Mouse (Mus musculus) midbrain, postnatal 0 days (tissue): ENCODE results near the gene Tcap. TPM values are rescaled to one million over a fixed set of nuclear protein-coding genes. Genes with fewer than 3 reads are reported as not detected.

Experiments
- ATAC-seq: fragments of 200-750 bp; cut with Nextera tagmentation; 2 replicates; pipeline ENCODE4 v1.8.0; 2017; ENCODE audit warnings: moderate number of reproducible peaks, mild to moderate bottlenecking, moderate TSS enrichment, moderate library complexity; ENCODE audit not compliant: low FRiP score
- DNase-seq: peaks from one replicate; pipeline ENCODE4 v3.0.0-alpha.2; 2015; ENCODE audit warnings: low spot score
- H3K27ac ChIP-seq: fragments of 300-500 bp; sonication (generic); 2 replicates; pipeline ENCODE4 v1.5.1; 2014; ENCODE audit warnings: low read depth, mild to moderate bottlenecking, low read length, mixed read lengths
- H3K27me3 ChIP-seq: fragments of 300-500 bp; sonication (generic); 2 replicates; pipeline ENCODE4 v1.6.1; 2014; ENCODE audit warnings: low read length, control low read depth, mixed read lengths; ENCODE audit not compliant: insufficient read depth
- H3K36me3 ChIP-seq: fragments of 300-500 bp; sonication (generic); 2 replicates; pipeline ENCODE4 v1.6.1; 2014; ENCODE audit warnings: low read length, control low read depth, mixed read lengths; ENCODE audit not compliant: insufficient read depth
- H3K4me1 ChIP-seq: fragments of 300-500 bp; sonication (generic); 2 replicates; pipeline ENCODE4 v1.6.1; 2014; ENCODE audit warnings: mild to moderate bottlenecking, control low read depth, antibody characterized with exemption, low read length, mixed read lengths; ENCODE audit not compliant: insufficient read depth
- H3K4me2 ChIP-seq: fragments of 300-500 bp; sonication (generic); 2 replicates; pipeline ENCODE4 v1.6.1; 2014; ENCODE audit warnings: low read depth, mild to moderate bottlenecking, low read length, mixed read lengths; ENCODE audit not compliant: poor library complexity, severe bottlenecking
- H3K4me3 ChIP-seq: fragments of 300-500 bp; sonication (generic); 2 replicates; pipeline ENCODE4 v1.5.1; 2014; ENCODE audit warnings: low read depth, mild to moderate bottlenecking, low read length, moderate library complexity
- H3K9ac ChIP-seq: fragments of 300-500 bp; sonication (generic); replicated peaks from 2 replicates; pipeline ENCODE4 v1.6.1; 2014; ENCODE audit warnings: mild to moderate bottlenecking, low read length, moderate library complexity, mixed read lengths; ENCODE audit not compliant: poor library complexity, severe bottlenecking
- H3K9me3 ChIP-seq: fragments of 300-500 bp; sonication (generic); 2 replicates; pipeline ENCODE4 v1.6.1; 2016; ENCODE audit warnings: low read length, control low read depth
- CTCF ChIP-seq: IDR thresholded peaks from 2 replicates; pipeline ENCODE4 v1.5.1; 2016; ENCODE audit warnings: antibody characterized with exemption, mild to moderate bottlenecking
- WGBS: fragments of 180-500 bp; shearing (Covaris S2); extraction: QIAGEN DNeasy Blood & Tissue Kit; methylation state at CpG from one replicate; pipeline ENCODE4 v1.1.7; 2014; 5-methylcytosine and 5-hydroxymethylcytosine counted together
- polyA plus RNA-seq: library from polyadenylated mRNA; unstranded; fragments of >200 nt; fragmentation: Nextera tagmentation; extraction: Ambion mirVana; gene quantifications from 2 replicates; pipeline ENCODE4 v1.2.1, GENCODE M21; 2015
- total RNA-seq: library from RNA; depleted of rRNA; stranded (reverse); fragments of >200 nt; gene quantifications from 2 replicates; pipeline ENCODE4 v1.2.3, GENCODE M21; 2014

The Tcap gene
- total and polyA plus RNA-seq, 2 experiments from 2014 or later, result not detected

- Histone ChIP-seq H3K36me3 (no peaks in the 10 kb centered on the region), H3K4me1 (no peaks in the 10 kb centered on the region), H3K4me2 (no peak overlapping the region), H3K27ac (no peak overlapping the region), H3K4me3 (no peak overlapping the region), H3K27me3 (peaks cover 17% of the 10 kb centered on the region), H3K9ac (no peak overlapping the region), H3K9me3 (no peaks in the 10 kb centered on the region)
- DNase-seq (no peak), ATAC-seq (no peak)
- no peak for TF ChIP-seq CTCF
- WGBS, result 75% methylated on average over 9 of the region's 12 CpGs
These were observed 6.5 kb downstream of the Tcap start for GRCm38 (mm10) chr11:98390141-98390540.

- no peak for TF ChIP-seq CTCF
- Histone ChIP-seq H3K36me3 (no peaks in the 10 kb centered on the region), H3K4me2 (no peak overlapping the region), H3K9me3 (no peaks in the 10 kb centered on the region), H3K4me3 (no peak overlapping the region), H3K4me1 (no peaks in the 10 kb centered on the region), H3K9ac (no peak overlapping the region), H3K27ac (no peak overlapping the region), H3K27me3 (peaks cover 12% of the 10 kb centered on the region)
- DNase-seq, result no peak
- 41% methylated on average over 6 of the region's 8 CpGs for WGBS
- no peak for ATAC-seq
These were observed 8.4 kb downstream of the Tcap start for GRCm38 (mm10) chr11:98392034-98392433.

- 61% methylated on average over 4 of the region's 4 CpGs for WGBS
- ATAC-seq (no peak), DNase-seq (no peak)
- no peaks in the 10 kb centered on the region for H3K36me3 ChIP-seq
- 0 out of 2 replicates have a peak overlapping the region, but pooled peaks have one; percentile 13 for H3K9ac ChIP-seq
- H3K27me3 ChIP-seq, result peaks cover 6% of the 10 kb centered on the region
- no peaks in the 10 kb centered on the region for H3K9me3 ChIP-seq
- H3K4me3 ChIP-seq, result no peak overlapping the region
- H3K27ac ChIP-seq, result no peak overlapping the region
- H3K4me2 ChIP-seq, result no peak overlapping the region
- H3K4me1 ChIP-seq, result no peaks in the 10 kb centered on the region
- no peak for TF ChIP-seq CTCF
These were observed 9.0 kb downstream of the Tcap start for GRCm38 (mm10) chr11:98392645-98393044.

GRCm38 (mm10) chr11:98393317-98393716, 9.7 kb downstream of the Tcap start:
- no peak overlapping the region for H3K27ac ChIP-seq
- H3K4me2 ChIP-seq, result no peak overlapping the region
- 0 out of 2 replicates have a peak, but pooled peaks cover 5% of the 10 kb centered on the region for H3K27me3 ChIP-seq
- no peak for TF ChIP-seq CTCF
- no peak for DNase-seq
- H3K9ac ChIP-seq, result no peak overlapping the region
- 74% methylated on average over 6 of the region's 6 CpGs for WGBS
- no peak for ATAC-seq
- no peaks in the 10 kb centered on the region for H3K9me3 ChIP-seq
- no peaks in the 10 kb centered on the region for H3K36me3 ChIP-seq
- H3K4me1 ChIP-seq, result no peaks in the 10 kb centered on the region
- no peak overlapping the region for H3K4me3 ChIP-seq

- H3K9me3 ChIP-seq, result no peaks in the 10 kb centered on the region
- no peaks in the 10 kb centered on the region for H3K36me3 ChIP-seq
- TF ChIP-seq CTCF, result no peak
- 0 out of 2 replicates have a peak, but pooled peaks cover 5% of the 10 kb centered on the region for H3K27me3 ChIP-seq
- no peak for ATAC-seq
- no peak overlapping the region for H3K4me2 ChIP-seq
- H3K4me3 ChIP-seq, result no peak overlapping the region
- H3K9ac ChIP-seq, result no peak overlapping the region
- WGBS, result 49% methylated on average over 6 of the region's 6 CpGs
- no peak overlapping the region for H3K27ac ChIP-seq
- H3K4me1 ChIP-seq, result no peaks in the 10 kb centered on the region
- no peak for DNase-seq
These were observed 10.7 kb downstream of the Tcap start for GRCm38 (mm10) chr11:98394301-98394700.

GRCm38 (mm10) chr11:98395041-98395440, 11.4 kb downstream of the Tcap start:
- H3K4me3 ChIP-seq, result no peak overlapping the region
- 0 out of 2 replicates have a peak, but pooled peaks cover 5% of the 10 kb centered on the region for H3K4me1 ChIP-seq
- TF ChIP-seq CTCF, result no peak
- no peak overlapping the region for H3K4me2 ChIP-seq
- 0 out of 2 replicates have a peak, but pooled peaks cover 5% of the 10 kb centered on the region for H3K27me3 ChIP-seq
- no peaks in the 10 kb centered on the region for H3K36me3 ChIP-seq
- H3K27ac ChIP-seq, result no peak overlapping the region
- ATAC-seq, result no peak
- no peaks in the 10 kb centered on the region for H3K9me3 ChIP-seq
- DNase-seq, result no peak
- WGBS, result 47% methylated on average over 4 of the region's 4 CpGs
- H3K9ac ChIP-seq, result no peak overlapping the region
